Mouse (Mus musculus) small intestine, adult 2 months (tissue): ENCODE results near the gene Cldn5.

ENCODE experiments used
- CTCF ChIP-seq: fragments of 200-500 bp; IDR thresholded peaks from 2 replicates; pipeline ENCODE4 v1.5.1; 2012; ENCODE audit warnings: low read depth, mild to moderate bottlenecking, control low read depth, inconsistent platforms, low read length, moderate library complexity, mixed read lengths; ENCODE audit not compliant: insufficient replicate concordance, insufficient read length; ENCODE audit errors: extremely low read depth
- POLR2A ChIP-seq: fragments of 200-500 bp; IDR thresholded peaks from 2 replicates; pipeline ENCODE4 v1.6.1; 2012; ENCODE audit warnings: low read depth, mild to moderate bottlenecking, control low read depth, inconsistent platforms, low read length, moderate library complexity

DNA sequence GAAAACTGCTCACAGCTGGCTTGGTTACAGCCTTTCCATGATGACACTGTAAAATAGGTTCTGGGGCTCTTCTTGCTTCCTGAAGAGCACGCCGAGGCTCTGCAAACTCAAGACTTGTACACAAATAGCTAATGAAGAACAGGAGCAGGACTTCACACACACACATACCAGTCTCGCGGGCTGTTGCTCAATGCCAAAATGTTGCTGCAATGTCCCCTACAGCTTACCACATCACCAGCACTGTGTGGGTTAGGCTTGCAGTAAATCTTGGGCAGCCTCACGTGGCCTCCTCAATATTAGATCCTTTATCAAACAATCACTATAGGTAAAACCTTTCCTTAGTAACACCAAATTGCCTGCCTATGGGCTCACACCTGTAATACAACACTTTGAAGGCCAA lies 32.4 kb downstream of the Cldn5 start:
- no peak for TF ChIP-seq POLR2A
- TF ChIP-seq CTCF, result no peak
